Mouse (Mus musculus): Measurements from ENCODE around the gene Trim45.

Gene Trim45

GRCm38 (mm10) chr3:100921825-100922505 is at the start of gene Trim45:
TSS of gene Trim45 (plus strand) at chr3:100922202.
- peak; percentile 99 for DNase-seq

- no peak for DNase-seq
These were observed 44.9 kb upstream of the Trim45 start for GRCm38 (mm10) chr3:100877057-100877456.

GRCm38 (mm10) chr3:100881403-100881802 is 40.6 kb upstream of the Trim45 start:
- no peak for DNase-seq

- no peak for DNase-seq
These were observed 40.0 kb upstream of the Trim45 start for GRCm38 (mm10) chr3:100881843-100882634.

- no peak for DNase-seq
These were observed 32.8 kb upstream of the Trim45 start for GRCm38 (mm10) chr3:100889234-100889633.

- DNase-seq: no peak
These were observed 31.6 kb upstream of the Trim45 start for GRCm38 (mm10) chr3:100890406-100890805.

- no peak for DNase-seq
These were observed 29.3 kb upstream of the Trim45 start for GRCm38 (mm10) chr3:100892383-100893335.

- DNase-seq: no peak
These were observed 26.5 kb upstream of the Trim45 start for GRCm38 (mm10) chr3:100895500-100895899.

- DNase-seq: no peak
These were observed 15.9 kb upstream of the Trim45 start for GRCm38 (mm10) chr3:100906128-100906527.

- peak; percentile 23 for DNase-seq
These were observed 15.1 kb upstream of the Trim45 start for GRCm38 (mm10) chr3:100906916-100907315.

GRCm38 (mm10) chr3:100908594-100908993 is 13.4 kb upstream of the Trim45 start:
- no peak for DNase-seq

- no peak for DNase-seq
These were observed 11.4 kb upstream of the Trim45 start for GRCm38 (mm10) chr3:100910621-100911020.

GRCm38 (mm10) chr3:100911026-100911425 is 11.0 kb upstream of the Trim45 start:
- DNase-seq: no peak

- no peak for DNase-seq
These were observed 10.3 kb upstream of the Trim45 start for GRCm38 (mm10) chr3:100911498-100912213.

GRCm38 (mm10) chr3:100916844-100917243 is 5.2 kb upstream of the Trim45 start:
- DNase-seq: peak; percentile 41

GRCm38 (mm10) chr3:100920611-100921140 is 1.3 kb upstream of the Trim45 start:
- no peak for DNase-seq

GRCm38 (mm10) chr3:100922506-100923375 is 739 bp downstream of the Trim45 start:
- no peak for DNase-seq

GRCm38 (mm10) chr3:100924065-100924732 is 2.2 kb downstream of the Trim45 start:
- DNase-seq: no peak

GRCm38 (mm10) chr3:100925176-100925575 is 3.2 kb downstream of the Trim45 start:
- no peak for DNase-seq

GRCm38 (mm10) chr3:100931332-100932076 is 9.5 kb downstream of the Trim45 start:
- DNase-seq: no peak
